Mouse (Mus musculus) CH12F3 (cell line): ENCODE results near the gene H2-T24.
"Not testable (repeated sequence)": the region's sequence is repeated elsewhere in the genome, so short reads cannot be mapped to it uniquely, and the experiment has no call there.

Experiments used
- in situ Hi-C: fragments of 300-500 bp; cut with MboI; formaldehyde crosslinking; loops from 2 replicates; pipeline ENCODE4 v1.14.3; 2020; ENCODE audit warnings: low sequenced_read_pairs

H2-T24 gene

GRCm38 (mm10) chr17:36020191-36021073, at the start of gene H2-T24:
Gene H2-T24 (minus strand): TSS chr17:36020560.
- in situ Hi-C loops: no loop called here

- in situ Hi-C loops: loop anchor here (10.0 kb wide), 1 partner anchor 74 kb away; no protein-coding TSS in a partner anchor
Observed at GRCm38 (mm10) chr17:36060829-36061228, 40.5 kb upstream of the H2-T24 start.

- in situ Hi-C loops: not testable (repeated sequence)
Observed at GRCm38 (mm10) chr17:36058362-36058761, 38.0 kb upstream of the H2-T24 start, which contains the start of gene Gm11127. Gene Gm11127 (minus strand): TSS chr17:36058371.

- in situ Hi-C loops: not testable (repeated sequence)
Observed at GRCm38 (mm10) chr17:36057927-36058326, 37.6 kb upstream of the H2-T24 start.

DNA sequence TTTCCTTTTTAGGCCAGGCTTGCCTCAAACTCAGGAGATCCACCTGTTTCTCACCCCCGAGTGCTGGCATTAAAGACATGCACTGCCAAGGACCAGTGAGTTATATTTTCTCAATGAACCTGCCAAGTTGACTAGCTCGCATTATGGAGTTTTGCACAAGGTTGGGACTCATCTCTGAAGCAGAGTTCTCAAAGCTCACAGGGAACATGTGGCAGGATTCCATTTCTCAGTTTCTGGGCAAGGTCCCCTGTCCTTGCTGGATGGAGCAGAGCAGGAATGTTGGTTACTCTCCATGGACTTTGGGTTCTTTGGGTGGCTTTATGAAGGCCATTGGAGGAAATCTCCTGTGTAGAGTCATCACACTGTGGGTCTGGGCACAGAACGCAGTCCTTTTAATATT, 22.9 kb upstream of the H2-T24 start:
- in situ Hi-C loops: no loop called here

DNA sequence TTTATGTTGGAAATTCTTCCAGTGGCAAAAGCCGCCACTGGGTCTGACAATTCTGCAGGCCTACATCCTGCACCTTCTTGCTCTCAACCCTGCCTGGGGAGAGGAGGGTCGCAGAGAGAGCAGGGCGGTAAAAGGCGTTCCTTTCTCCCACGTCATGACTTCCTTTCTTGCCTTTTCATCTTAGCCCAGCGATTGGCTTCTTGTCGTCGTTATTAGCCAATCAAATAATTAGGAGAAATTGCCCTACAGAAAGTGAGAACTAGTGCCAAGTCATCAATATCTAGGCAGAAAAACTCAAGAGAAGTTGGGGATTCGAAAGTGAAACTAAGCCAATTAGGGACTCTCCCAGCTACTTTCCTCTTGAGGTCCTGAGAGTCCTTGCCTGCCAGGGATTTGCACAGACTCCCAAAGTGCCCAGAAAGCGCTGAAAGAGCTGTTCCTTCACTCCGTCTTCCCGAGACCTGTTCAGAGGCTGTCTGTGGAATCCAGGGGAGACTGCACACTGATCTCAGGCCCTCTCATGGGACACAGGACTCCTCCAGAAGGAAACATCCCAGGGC, 22.3 kb upstream of the H2-T24 start, which contains the start of the genes H2-T22 and Gm6034:
TSS of gene H2-T22 (minus strand) at position 138 of the 560 bp plus-strand sequence.
TSS of gene Gm6034 (plus strand) at position 352 of the 560 bp plus-strand sequence.
- in situ Hi-C loops: not testable (repeated sequence)

GRCm38 (mm10) chr17:36042055-36042454, 21.7 kb upstream of the H2-T24 start:
- in situ Hi-C loops: not testable (repeated sequence)

DNA sequence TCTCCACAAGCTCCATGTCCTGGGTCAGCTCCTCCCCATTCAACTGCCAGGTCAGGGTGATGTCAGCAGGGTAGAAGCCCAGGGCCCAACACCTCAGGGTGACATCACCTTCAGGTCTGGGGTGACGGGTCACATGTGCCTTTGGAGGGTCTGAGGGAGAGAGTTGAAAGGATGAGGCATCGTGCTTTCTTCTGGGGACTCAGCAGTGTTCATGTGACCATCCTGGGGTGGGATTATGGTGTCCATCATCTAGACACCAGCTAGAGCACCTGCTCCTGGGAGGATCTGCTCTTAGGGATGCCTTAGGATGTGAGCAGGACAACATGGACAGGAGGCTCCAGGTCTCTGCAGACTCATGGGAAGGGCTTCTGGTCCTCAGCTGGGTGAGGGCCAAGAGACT, 20.2 kb upstream of the H2-T24 start:
- in situ Hi-C loops: not testable (repeated sequence)

DNA sequence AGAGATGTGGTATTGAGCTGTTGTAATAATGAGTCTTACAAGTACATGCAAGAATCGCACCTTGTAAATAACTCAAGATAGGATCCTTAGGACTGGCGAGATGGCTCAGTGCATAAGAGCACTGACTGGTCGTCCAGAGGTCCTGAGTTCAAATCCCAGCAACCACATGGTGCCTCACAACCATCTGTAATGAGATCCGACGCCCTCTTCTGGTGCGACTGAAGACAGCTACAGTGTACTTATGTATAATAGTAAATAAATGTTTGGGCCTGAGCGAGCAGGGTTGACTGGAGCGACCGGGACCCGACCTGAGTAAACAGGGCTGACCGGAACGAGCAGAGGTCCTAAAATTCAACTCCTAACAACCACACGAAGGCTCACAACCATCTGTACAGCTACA, 15.8 kb upstream of the H2-T24 start:
- in situ Hi-C loops: loop anchor here (10.0 kb wide), 1 partner anchor 79 kb away; no protein-coding TSS in a partner anchor

DNA sequence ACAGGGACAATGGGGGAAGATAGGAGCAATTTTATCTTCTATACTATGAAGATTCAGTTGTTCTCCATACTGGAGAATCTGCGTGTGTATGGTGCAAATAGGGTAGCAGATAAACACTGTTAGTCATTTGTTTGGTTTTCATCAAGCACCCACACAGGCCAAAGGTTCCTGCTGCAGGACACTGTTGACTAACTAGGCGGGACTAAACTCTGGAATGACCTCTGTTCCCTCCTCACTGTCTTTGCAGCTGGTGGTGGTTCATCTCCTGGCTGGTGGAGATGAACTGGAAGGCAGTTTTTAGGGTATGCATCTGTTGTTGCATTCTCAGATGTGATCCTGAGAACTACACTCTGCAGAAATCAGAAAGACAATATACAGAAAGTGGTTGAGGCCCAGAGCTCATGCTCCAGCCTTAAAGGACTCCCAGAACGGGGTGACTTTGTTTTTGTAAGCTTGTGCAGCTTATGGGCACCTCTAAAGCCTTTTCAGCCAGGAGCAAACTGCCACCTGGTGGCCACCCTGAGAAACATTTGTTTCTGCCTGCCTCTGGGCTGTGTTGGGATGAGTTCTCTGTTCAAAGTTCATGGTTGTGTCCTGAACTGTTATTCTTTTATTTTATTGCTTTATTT, 14.8 kb upstream of the H2-T24 start:
- in situ Hi-C loops: loop anchor here (10.0 kb wide), 1 partner anchor 80 kb away; no protein-coding TSS in a partner anchor

DNA sequence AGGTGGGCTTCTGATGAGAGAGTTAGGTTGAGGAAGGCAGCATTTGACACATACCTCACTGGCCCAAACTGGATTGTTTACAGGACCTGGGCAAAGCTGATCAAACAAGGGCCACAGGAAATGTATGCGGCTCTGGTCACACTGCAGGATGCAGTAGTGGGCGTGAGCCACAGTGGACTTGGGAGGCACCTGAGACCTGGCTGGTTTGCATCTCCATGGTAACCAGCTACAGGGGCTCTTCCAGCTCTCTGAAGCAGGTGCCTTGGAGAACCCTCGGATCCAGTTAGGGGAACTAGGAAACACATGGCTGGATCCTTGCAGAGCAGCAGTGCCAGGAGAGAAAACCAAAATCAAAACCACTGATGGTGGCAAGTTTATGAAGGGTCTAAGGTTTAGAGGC, 14.2 kb upstream of the H2-T24 start:
- in situ Hi-C loops: loop anchor here (10.0 kb wide), 1 partner anchor 80 kb away; no protein-coding TSS in a partner anchor

GRCm38 (mm10) chr17:36032351-36032875, 12.1 kb upstream of the H2-T24 start, which contains the start of gene H2-T23:
Gene H2-T23 (minus strand): TSS chr17:36032855.
- in situ Hi-C loops: loop anchor here (10.0 kb wide), 1 partner anchor 82 kb away; no protein-coding TSS in a partner anchor

- in situ Hi-C loops: loop anchor here (10.0 kb wide), 1 partner anchor 83 kb away; no protein-coding TSS in a partner anchor
Observed at GRCm38 (mm10) chr17:36031583-36032331, 11.4 kb upstream of the H2-T24 start.

DNA sequence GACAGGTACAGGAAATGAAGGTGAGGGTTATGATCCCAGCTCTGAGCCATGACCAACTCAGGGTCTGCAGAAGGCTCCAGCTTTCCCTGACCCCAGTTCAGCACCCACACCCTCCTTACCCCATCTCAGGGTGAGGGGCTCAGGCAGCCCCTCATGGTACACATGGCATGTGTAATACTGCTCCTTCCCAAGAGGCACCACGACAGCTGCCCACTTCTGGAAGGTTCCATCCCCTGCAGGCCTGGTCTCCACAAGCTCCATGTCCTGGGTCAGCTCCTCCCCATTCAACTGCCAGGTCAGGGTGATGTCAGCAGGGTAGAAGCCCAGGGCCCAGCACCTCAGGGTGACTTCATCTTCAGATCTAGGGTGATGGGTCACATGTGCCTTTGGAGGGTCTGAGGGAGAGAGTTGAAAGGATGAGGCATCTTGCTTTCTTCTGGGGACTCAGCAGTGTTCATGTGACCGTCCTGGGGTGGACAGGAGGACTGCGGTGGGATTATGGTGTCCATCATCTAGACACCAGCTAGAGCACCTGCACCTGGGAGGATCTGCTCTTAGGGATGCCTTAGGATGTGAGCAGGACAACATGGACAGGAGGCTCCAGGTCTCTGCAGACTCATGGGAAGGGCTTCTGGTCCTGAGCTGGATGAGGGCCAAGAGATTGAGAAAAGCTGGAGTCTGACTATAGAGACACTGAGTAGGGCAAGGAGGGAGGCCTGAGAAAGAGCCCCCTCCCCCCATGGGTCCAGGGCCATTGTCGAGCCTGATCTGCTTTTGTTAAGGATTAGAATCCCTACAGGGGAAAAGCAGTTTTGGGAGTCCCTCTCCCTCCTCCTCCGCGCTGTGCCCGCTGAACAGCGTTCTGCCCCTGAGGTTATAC, 10.6 kb upstream of the H2-T24 start:
- in situ Hi-C loops: loop anchor here (10.0 kb wide), 1 partner anchor 84 kb away; no protein-coding TSS in a partner anchor

GRCm38 (mm10) chr17:36030046-36030702, 9.8 kb upstream of the H2-T24 start:
- in situ Hi-C loops: loop anchor here (10.0 kb wide), 1 partner anchor 85 kb away; no protein-coding TSS in a partner anchor

DNA sequence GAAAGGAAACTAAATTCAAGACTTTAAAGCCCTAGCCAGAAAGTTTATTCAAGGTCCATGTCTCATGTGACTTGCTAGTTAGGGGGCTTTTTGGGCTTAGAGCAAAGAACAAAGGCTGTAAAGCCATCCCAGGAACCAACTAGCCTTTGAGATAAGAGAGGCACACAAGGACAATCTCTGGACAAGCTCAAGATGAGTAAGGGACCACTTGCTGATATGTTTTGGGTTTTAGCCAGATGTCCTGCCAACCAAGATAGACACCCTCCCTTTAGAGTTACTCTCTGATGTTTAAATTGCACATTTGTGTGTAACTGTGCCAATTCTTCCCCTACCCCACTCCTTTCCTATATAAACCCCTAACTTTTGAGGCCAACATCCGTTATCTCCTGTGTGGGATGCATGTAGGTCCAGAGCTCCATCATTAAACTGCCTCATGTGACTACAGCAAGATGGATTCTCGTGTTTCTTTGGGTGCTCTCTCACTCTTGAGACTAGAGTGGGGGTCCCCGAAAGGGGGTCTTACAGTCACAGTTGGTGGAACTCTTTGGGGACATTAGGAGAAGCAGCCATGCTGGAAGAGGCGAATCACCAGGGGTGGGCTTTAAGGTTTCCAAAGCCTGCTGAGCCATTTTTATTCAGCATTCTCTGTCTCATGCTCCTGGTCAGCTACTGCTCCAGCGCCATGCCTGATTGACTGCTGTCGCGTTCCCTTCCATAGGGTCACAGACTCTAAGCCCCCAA, 8.7 kb upstream of the H2-T24 start:
- in situ Hi-C loops: no loop called here

DNA sequence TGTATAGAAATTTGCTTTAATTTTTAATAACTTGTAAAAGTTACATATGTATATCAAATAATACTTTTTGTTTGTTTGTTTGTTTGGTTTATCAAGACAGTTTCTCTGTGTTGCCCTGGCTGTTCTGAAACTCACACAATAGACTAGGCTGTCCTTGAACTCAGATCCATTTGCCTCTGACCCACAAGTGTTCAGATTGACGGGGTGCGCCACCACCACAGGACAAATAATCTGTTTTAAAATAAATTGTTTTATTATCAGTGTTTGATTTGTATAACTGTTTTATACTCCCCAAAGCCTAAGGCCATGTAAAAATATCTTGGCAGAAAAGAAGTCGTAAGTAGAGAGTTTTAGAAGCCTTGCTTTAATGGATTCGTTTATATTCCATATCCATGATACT, 7.3 kb upstream of the H2-T24 start:
- in situ Hi-C loops: no loop called here

DNA sequence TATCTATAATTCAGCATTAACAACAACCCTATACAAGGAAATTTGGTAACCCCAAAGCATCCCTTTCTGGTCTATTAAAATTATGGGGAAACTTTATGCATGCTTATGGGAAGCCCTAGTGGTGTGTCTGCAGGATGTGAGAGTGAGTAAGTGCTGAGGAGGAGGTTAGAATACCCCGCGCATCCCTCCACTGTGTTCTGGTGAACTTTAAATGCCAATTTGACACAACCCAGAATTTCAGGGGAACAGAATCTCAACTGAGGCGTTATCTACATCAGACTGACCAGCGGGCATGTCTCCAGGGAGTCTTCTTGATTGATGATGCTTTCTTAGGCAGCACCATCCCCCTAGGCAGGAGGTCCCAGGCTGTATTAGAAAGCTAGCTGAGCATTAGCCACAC, 5.5 kb upstream of the H2-T24 start:
- in situ Hi-C loops: no loop called here
